In the genomic region with DNA sequence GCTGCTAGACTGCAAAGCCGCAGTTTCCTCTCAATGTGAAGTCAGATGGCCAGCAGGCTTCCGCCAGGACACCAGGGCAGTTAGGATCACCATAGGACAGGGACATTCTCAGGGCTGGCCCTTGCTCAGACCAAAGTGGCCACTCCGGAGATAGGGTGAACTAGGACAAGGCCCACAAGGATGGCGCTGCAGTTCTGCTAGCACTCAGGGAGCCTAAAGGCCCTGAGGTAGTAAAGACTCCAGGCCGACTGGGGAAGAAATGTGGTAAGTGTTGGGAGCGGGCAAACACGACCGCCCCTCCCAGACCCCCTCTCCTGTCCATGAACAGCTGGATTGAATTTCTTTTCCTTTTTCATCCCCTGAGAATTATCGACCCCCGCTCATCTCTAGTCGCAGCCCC, we compare ENCODE assay signal across 9 mouse cellular contexts.
A peak's percentile ranks its signal among the peaks of the same experiment; 100 is the strongest.
DNase-seq lines count a peak whose midpoint lies in the region; ATAC-seq and TF ChIP-seq lines count a peak whose summit lies in the region.
"Had no signal": no experiment of that assay in that cellular context is flagged by ENCODE, and none has a peak within 500 bp of the region (broad histone marks: within the 10 kb centered on the region; RNA-seq: fewer than 3 reads in every experiment).

No protein-coding gene starts in this region.

- no peak overlapping the region for H3K27ac ChIP-seq in kidney, postnatal 0 days
- peak overlapping the region; percentile 73 for H3K27ac ChIP-seq in hindbrain, embryonic 16.5 days (ENCODE audit: low read depth, low read length)
- H3K27ac ChIP-seq: macrophage had no signal

- intact Hi-C loops in gastrocnemius, postnatal 36 days (cut with DNase I): no loop called here

- ATAC-seq in kidney, postnatal 0 days (replicated peaks; ENCODE audit: low FRiP score, low read depth): no peak
- peak; percentile 27 for ATAC-seq in hindbrain, embryonic 16.5 days

- TF ChIP-seq CTCF in kidney, postnatal 0 days (IDR thresholded peaks at IDR 0.05; ENCODE audit: low read depth): no peak

- peak overlapping the region; percentile 67 for H3K4me2 ChIP-seq in kidney, postnatal 0 days (ENCODE audit: low read length)
- H3K4me2 ChIP-seq in hindbrain, embryonic 16.5 days (ENCODE audit: low read length): peak overlapping the region; percentile 96

- DNase-seq in kidney, postnatal 0 days (ENCODE audit: low spot score): no peak
- no peak for DNase-seq in kidney, adult 8-10 months
- peak; percentile 29 for DNase-seq in embryo, embryonic 9.5 days (ENCODE audit: extremely low spot score)
- DNase-seq in neural tube, embryonic 10.5 days (ENCODE audit: extremely low spot score, low spot score): peak; percentile 48
- no peak for DNase-seq in left cerebral cortex, adult 9 months (ENCODE audit: low spot score in 2 of 2)
- DNase-seq in gastrocnemius, adult 8-10 months (ENCODE audit: low spot score in 2 of 2): no peak
- DNase-seq in gastrocnemius, postnatal 36 days: no peak

- H3K4me3 ChIP-seq in kidney, postnatal 0 days (replicated peaks; ENCODE audit: low read depth, low read length): peak overlapping the region; percentile 61
- H3K4me3 ChIP-seq in hindbrain, embryonic 16.5 days (ENCODE audit: low read length): peak overlapping the region; percentile 68

- 13% methylated on average over 11 of the region's 11 CpGs for WGBS in kidney, postnatal 0 days
- WGBS in hindbrain, embryonic 16.5 days: 10% methylated on average over 11 of the region's 11 CpGs

- H3K36me3 ChIP-seq in kidney, postnatal 0 days (ENCODE audit: insufficient read depth, low read length): no peaks in the 10 kb centered on the region
- no peaks in the 10 kb centered on the region for H3K36me3 ChIP-seq in hindbrain, embryonic 16.5 days (ENCODE audit: control insufficient read depth, insufficient read depth, low read length)

- no peaks in the 10 kb centered on the region for H3K9me3 ChIP-seq in kidney, postnatal 0 days (replicated peaks; ENCODE audit: low read length)
- no peaks in the 10 kb centered on the region for H3K9me3 ChIP-seq in hindbrain, embryonic 16.5 days (ENCODE audit: control insufficient read depth, low read length)

- H3K9ac ChIP-seq in kidney, postnatal 0 days (ENCODE audit: low read depth, low read length): peak overlapping the region; percentile 40; the same call in 1 of the 2 replicates
- peak overlapping the region; percentile 83 for H3K9ac ChIP-seq in hindbrain, embryonic 16.5 days (ENCODE audit: low read depth, low read length)

- H3K27me3 ChIP-seq in kidney, postnatal 0 days (ENCODE audit: insufficient read depth, low read length): peaks cover 16% of the 10 kb centered on the region; the same call in 1 of the 2 replicates
- 0 out of 2 replicates have a peak, but pooled peaks cover 3% of the 10 kb centered on the region for H3K27me3 ChIP-seq in hindbrain, embryonic 16.5 days (replicated peaks; ENCODE audit: control insufficient read depth, insufficient read depth, low read length)

- 0 out of 2 replicates have a peak, but pooled peaks cover 6% of the 10 kb centered on the region for H3K4me1 ChIP-seq in kidney, postnatal 0 days (replicated peaks; ENCODE audit: insufficient read depth, low read length)
- peaks cover 4% of the 10 kb centered on the region; the same call in 1 of the 2 replicates for H3K4me1 ChIP-seq in hindbrain, embryonic 16.5 days (ENCODE audit: control insufficient read depth, insufficient read depth, low read depth, low read length)

Comparison
In these comparisons a context has a peak if more than half of its experiments do, and no peak if none do; other contexts are left out.
1. DNase-seq: peak in embryo, embryonic 9.5 days (single experiment) and neural tube, embryonic 10.5 days (single experiment); none in kidney, postnatal 0 days (single experiment), kidney, adult 8-10 months (0 of 2), left cerebral cortex, adult 9 months (0 of 2), gastrocnemius, adult 8-10 months (0 of 2) and gastrocnemius, postnatal 36 days (0 of 2).